Comparison of ENCODE assay signal across 8 mouse cellular contexts in genomic region chr2:19521662-19522061, GRCm38 (mm10). TPM values are rescaled to one million over a fixed set of nuclear protein-coding genes. Genes with fewer than 3 reads are reported as not detected.
DNase-seq lines count a peak whose midpoint lies in the region; ATAC-seq lines count a peak whose summit lies in the region.
"Had no signal": no experiment of that assay in that cellular context is flagged by ENCODE, and none has a peak within 500 bp of the region (broad histone marks: within the 10 kb centered on the region; RNA-seq: fewer than 3 reads in every experiment).

No protein-coding gene starts in this region.

- H3K9me3 ChIP-seq in kidney, embryonic 15.5 days (replicated peaks), result no peaks in the 10 kb centered on the region
- no peaks in the 10 kb centered on the region for H3K9me3 ChIP-seq in hindbrain, embryonic 14.5 days (ENCODE audit: control insufficient read depth, low read length)

- intact Hi-C loops in heart, postnatal 36 days (cut with DNase I), result no loop called here

- H3K27me3 ChIP-seq in kidney, embryonic 15.5 days, result peaks cover 16% of the 10 kb centered on the region
- no peaks in the 10 kb centered on the region; the same call in none of the 2 replicates for H3K27me3 ChIP-seq in hindbrain, embryonic 14.5 days (ENCODE audit: control insufficient read depth, insufficient read depth, low read length)

- ATAC-seq in kidney, embryonic 15.5 days (replicated peaks; ENCODE audit: low FRiP score), result no peak
- no peak for ATAC-seq in hindbrain, embryonic 14.5 days (ENCODE audit: low FRiP score)

- H3K9ac ChIP-seq in kidney, embryonic 15.5 days, result no peak overlapping the region
- no peak overlapping the region for H3K9ac ChIP-seq in hindbrain, embryonic 14.5 days

- H3K27ac ChIP-seq in kidney, embryonic 15.5 days, result no peak overlapping the region
- no peak overlapping the region for H3K27ac ChIP-seq in hindbrain, embryonic 14.5 days

- 34% methylated on average over 7 of the region's 7 CpGs for WGBS in kidney, embryonic 15.5 days
- 41% methylated on average over 7 of the region's 7 CpGs for WGBS in hindbrain, embryonic 14.5 days

- no peaks in the 10 kb centered on the region for H3K36me3 ChIP-seq in kidney, embryonic 15.5 days
- no peaks in the 10 kb centered on the region for H3K36me3 ChIP-seq in hindbrain, embryonic 14.5 days (replicated peaks; ENCODE audit: control insufficient read depth, insufficient read depth)

- H3K4me3 ChIP-seq in kidney, embryonic 15.5 days (replicated peaks), result no peak overlapping the region
- no peak overlapping the region for H3K4me3 ChIP-seq in hindbrain, embryonic 14.5 days (replicated peaks; ENCODE audit: low read length)

- H3K4me1 ChIP-seq in kidney, embryonic 15.5 days, result no peaks in the 10 kb centered on the region
- H3K4me1 ChIP-seq in hindbrain, embryonic 14.5 days (replicated peaks; ENCODE audit: control insufficient read depth, insufficient read depth, low read length), result 0 out of 2 replicates have a peak, but pooled peaks cover 4% of the 10 kb centered on the region

- no peak overlapping the region for H3K4me2 ChIP-seq in kidney, embryonic 15.5 days
- H3K4me2 ChIP-seq in hindbrain, embryonic 14.5 days (replicated peaks), result no peak overlapping the region

- peak; percentile 15 for DNase-seq in kidney, adult 11 months
- DNase-seq in R1 (ENCODE audit: low read depth, low spot score) (peak; percentile 49), MN1 (ENCODE audit: low spot score) (no peak)
- peak; percentile 10 to 23 for DNase-seq in heart, postnatal 36 days
- peak; percentile 41 for DNase-seq in retina, embryonic 14.5 days (ENCODE audit: low spot score)
- no peak for DNase-seq in hindbrain, embryonic 14.5 days (ENCODE audit: low spot score)

RNA-seq across cellular contexts. Expression of gene 4921504E06Rik, which starts 32.1 kb away (rescaled TPM):
- polyA plus RNA-seq in kidney, embryonic 15.5 days (2015; fragmentation: Nextera tagmentation; extraction: Ambion mirVana), result not detected in 2 replicates
- total RNA-seq in heart, postnatal 36 days (2021), result not detected
- polyA plus RNA-seq in hindbrain, embryonic 14.5 days (2014; fragmentation: Nextera tagmentation; extraction: Ambion mirVana), result 0.18 TPM in 1 of 2 replicates, not detected in the other
- polyA plus RNA-seq: small intestine, adult 2 months had no signal

Comparison
In these comparisons a context has a peak if more than half of its experiments do, and no peak if none do; other contexts are left out.
1. DNase-seq: peak in kidney, adult 11 months (single experiment), R1 (single experiment), heart, postnatal 36 days (2 of 2) and retina, embryonic 14.5 days (single experiment); none in MN1 (single experiment) and hindbrain, embryonic 14.5 days (single experiment).